Mouse (Mus musculus) thymus, adult 2 months (tissue): ENCODE data around the gene Tmem29.
"Not testable (repeated sequence)": the region's sequence is repeated elsewhere in the genome, so short reads cannot be mapped to it uniquely, and the experiment has no call there.

Experiments
- CTCF ChIP-seq: fragments of 200-500 bp; IDR thresholded peaks from 2 replicates; pipeline ENCODE4 v1.5.1; 2012; ENCODE audit warnings: mild to moderate bottlenecking, control low read depth, low read length, moderate library complexity, borderline replicate concordance; ENCODE audit not compliant: control insufficient read depth, poor library complexity, insufficient read depth; ENCODE audit errors: extremely low read depth
- POLR2A ChIP-seq: fragments of 200-500 bp; IDR thresholded peaks from 2 replicates; pipeline ENCODE4 v1.6.1; 2012; ENCODE audit warnings: mild to moderate bottlenecking, low read length, control low read depth, moderate library complexity; ENCODE audit not compliant: control insufficient read depth, poor library complexity, insufficient read depth; ENCODE audit errors: extremely low read depth

DNA sequence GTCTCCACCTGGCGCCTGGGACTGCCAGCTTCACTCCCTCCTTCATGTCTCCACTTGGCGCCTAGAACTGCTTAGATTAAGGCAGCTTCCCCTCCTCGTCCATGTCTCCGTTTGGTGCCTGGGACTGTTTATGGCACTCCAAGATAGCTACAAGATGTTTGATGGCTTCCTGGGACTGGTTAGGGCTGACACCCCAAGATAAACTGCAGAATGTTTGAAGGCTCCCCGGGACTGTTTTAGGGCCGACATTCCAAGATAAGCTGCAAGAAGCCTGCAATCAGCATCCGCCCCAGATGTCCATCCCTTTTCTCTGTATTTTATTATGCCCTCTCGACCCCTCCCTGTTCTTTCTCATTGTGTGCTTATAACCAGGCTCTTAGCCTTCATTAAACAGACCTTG, 7.9 kb upstream of the Tmem29 start:
- TF ChIP-seq CTCF, POLR2A: not testable (repeated sequence)
